Mouse (Mus musculus) testis, adult 2 months (tissue): Measurements from ENCODE around the gene Got1. TPM values are rescaled to one million over a fixed set of nuclear protein-coding genes. Genes with fewer than 3 reads are reported as not detected.

Source experiments
- H3K27ac ChIP-seq: fragments of 200-500 bp; 2 replicates; pipeline ENCODE4 v1.5.1; 2012; ENCODE audit warnings: low read depth, low read length; ENCODE audit not compliant: control insufficient read depth, insufficient read depth
- H3K27me3 ChIP-seq: fragments of 200-500 bp; 2 replicates; pipeline ENCODE4 v1.6.1; 2012; ENCODE audit warnings: mild to moderate bottlenecking, low read length, moderate library complexity; ENCODE audit not compliant: control insufficient read depth, insufficient read depth
- H3K36me3 ChIP-seq: fragments of 200-500 bp; 2 replicates; pipeline ENCODE4 v1.6.1; 2012; ENCODE audit warnings: mild to moderate bottlenecking, low read length; ENCODE audit not compliant: control insufficient read depth, insufficient read depth
- H3K4me1 ChIP-seq: fragments of 200-500 bp; 2 replicates; pipeline ENCODE4 v1.6.1; 2012; ENCODE audit warnings: low read length; ENCODE audit not compliant: control insufficient read depth, insufficient read depth
- H3K4me3 ChIP-seq: fragments of 200-500 bp; 2 replicates; pipeline ENCODE4 v1.5.1; 2012; ENCODE audit warnings: low read depth, mild to moderate bottlenecking, low read length, moderate library complexity, mixed read lengths; ENCODE audit not compliant: control insufficient read depth
- CTCF ChIP-seq: fragments of 200-500 bp; IDR thresholded peaks from 2 replicates; pipeline ENCODE4 v1.5.1; 2012; ENCODE audit warnings: low read depth, mild to moderate bottlenecking, inconsistent platforms, low read length, moderate library complexity; ENCODE audit not compliant: control insufficient read depth, insufficient read depth, insufficient replicate concordance
- POLR2A ChIP-seq: fragments of 200-500 bp; IDR thresholded peaks from 2 replicates; pipeline ENCODE4 v1.6.1; 2012; ENCODE audit warnings: low read depth, mild to moderate bottlenecking, inconsistent platforms, low read length, moderate library complexity; ENCODE audit not compliant: control insufficient read depth
- polyA plus RNA-seq: library from polyadenylated mRNA; depleted of rRNA; stranded (reverse); fragments of >200 nt; gene quantifications from 2 replicates; pipeline ENCODE4 v1.2.3, GENCODE M21; 2012

Gene Got1
- polyA plus RNA-seq, 1 experiment: 13.4 TPM

GRCm38 (mm10) chr19:43467927-43468685, 56.3 kb downstream of the Got1 start:
- TF ChIP-seq POLR2A: no peak
- Histone ChIP-seq H3K27me3 (no peaks in the 10 kb centered on the region), H3K4me3 (no peak overlapping the region), H3K27ac (no peak overlapping the region), H3K4me1 (peaks cover 2% of the 10 kb centered on the region), H3K36me3 (no peaks in the 10 kb centered on the region)

GRCm38 (mm10) chr19:43465601-43466255, 58.7 kb downstream of the Got1 start:
- H3K4me3 ChIP-seq: no peak overlapping the region
- no peak overlapping the region for H3K27ac ChIP-seq
- TF ChIP-seq CTCF (no peak), POLR2A (no peak)
- H3K4me1 ChIP-seq: no peaks in the 10 kb centered on the region
- H3K27me3 ChIP-seq: no peaks in the 10 kb centered on the region
- no peaks in the 10 kb centered on the region for H3K36me3 ChIP-seq

GRCm38 (mm10) chr19:43465076-43465475, 59.3 kb downstream of the Got1 start:
- H3K4me1 ChIP-seq: no peaks in the 10 kb centered on the region
- H3K27me3 ChIP-seq: no peaks in the 10 kb centered on the region
- H3K27ac ChIP-seq: no peak overlapping the region
- no peak for TF ChIP-seq CTCF
- no peaks in the 10 kb centered on the region for H3K36me3 ChIP-seq
- H3K4me3 ChIP-seq: no peak overlapping the region

- no peaks in the 10 kb centered on the region for H3K27me3 ChIP-seq
- H3K4me1 ChIP-seq: no peaks in the 10 kb centered on the region
- H3K4me3 ChIP-seq: no peak overlapping the region
- no peaks in the 10 kb centered on the region for H3K36me3 ChIP-seq
- TF ChIP-seq POLR2A: no peak
- no peak for TF ChIP-seq CTCF
- no peak overlapping the region for H3K27ac ChIP-seq
Measured at GRCm38 (mm10) chr19:43464294-43464687, 60.1 kb downstream of the Got1 start.

GRCm38 (mm10) chr19:43463546-43464293, 60.7 kb downstream of the Got1 start:
- no peak for TF ChIP-seq CTCF
- TF ChIP-seq POLR2A: no peak
- no peak overlapping the region for H3K4me3 ChIP-seq
- H3K4me1 ChIP-seq: no peaks in the 10 kb centered on the region
- H3K27ac ChIP-seq: no peak overlapping the region
- H3K36me3 ChIP-seq: no peaks in the 10 kb centered on the region
- H3K27me3 ChIP-seq: no peaks in the 10 kb centered on the region

GRCm38 (mm10) chr19:43462141-43462540, 62.3 kb downstream of the Got1 start:
- no peak overlapping the region for H3K4me3 ChIP-seq
- H3K36me3 ChIP-seq: no peaks in the 10 kb centered on the region
- TF ChIP-seq CTCF (no peak), POLR2A (no peak)
- no peaks in the 10 kb centered on the region for H3K27me3 ChIP-seq
- H3K27ac ChIP-seq: no peak overlapping the region
- no peaks in the 10 kb centered on the region for H3K4me1 ChIP-seq

- Histone ChIP-seq H3K4me3 (no peak overlapping the region), H3K36me3 (no peaks in the 10 kb centered on the region)
Measured at GRCm38 (mm10) chr19:43460481-43460880, 63.9 kb downstream of the Got1 start.

More at GRCm38 (mm10) chr19:43460481-43460880, 63.9 kb downstream of the Got1 start:
- H3K27ac ChIP-seq: no peak overlapping the region
- H3K4me1 ChIP-seq: no peaks in the 10 kb centered on the region
- H3K27me3 ChIP-seq: no peaks in the 10 kb centered on the region
- no peak for TF ChIP-seq CTCF
- no peak for TF ChIP-seq POLR2A
